Mouse (Mus musculus): ENCODE measurements around the gene Zfp626.

DNA sequence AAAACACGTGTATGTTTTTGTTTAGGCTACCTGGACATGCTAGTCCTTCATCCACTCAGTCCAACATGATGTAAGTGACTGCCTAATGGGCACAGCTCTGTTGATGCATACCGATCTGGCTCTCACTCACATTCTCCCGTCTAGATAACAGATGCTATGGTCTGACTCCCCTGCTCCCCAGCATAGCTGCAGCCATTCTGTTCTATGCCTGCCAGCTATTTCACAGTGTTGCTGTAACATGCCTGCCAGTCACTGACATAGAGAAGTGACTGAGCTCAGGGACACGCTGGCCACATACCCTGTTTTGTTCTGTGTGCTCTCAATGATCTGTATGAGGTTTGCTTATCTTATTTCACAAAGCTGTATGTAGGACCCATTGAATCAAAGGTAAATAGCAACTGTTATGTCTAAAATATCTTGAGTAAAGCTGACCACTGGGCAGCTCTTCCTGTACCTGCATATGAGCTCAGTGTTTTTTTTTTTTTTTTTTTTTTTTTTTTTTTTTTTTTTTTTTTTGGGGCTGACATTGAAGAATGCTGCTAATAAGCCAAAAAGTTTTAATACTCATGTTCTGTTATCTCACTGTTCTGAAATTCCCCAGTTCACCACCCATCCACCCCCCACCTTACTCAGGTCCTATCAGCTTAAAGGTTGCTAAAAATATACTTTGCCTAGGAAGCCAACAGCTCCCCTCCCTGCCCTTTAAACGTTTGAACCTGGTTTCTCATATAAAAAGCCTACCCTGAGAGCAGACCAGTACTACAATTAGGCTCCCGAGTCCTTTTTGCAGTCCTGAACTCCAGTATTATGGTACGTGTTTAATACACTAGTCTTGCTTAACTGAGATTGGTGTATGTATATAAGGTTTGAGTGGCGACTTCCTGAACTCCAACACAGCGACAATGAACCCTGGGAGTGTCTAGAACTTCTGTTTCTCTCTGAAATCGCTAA is 52.6 kb downstream of the Zfp626 start:
- no peak for TF ChIP-seq CTCF (IDR thresholded peaks at IDR 0.05 in 2 of 3, conservative IDR thresholded peaks at IDR 0.05 in 1 of 3; ENCODE audit: control insufficient read depth in 1 of 3, insufficient read depth in 1 of 3, low read depth in 2 of 3, low read length in 3 of 3, poor library complexity in 1 of 3, severe bottlenecking in 1 of 3)
- peak; percentile 21 to 27; a peak in 2 of 4 replicates for TF ChIP-seq EP300 (IDR thresholded peaks at IDR 0.05; ENCODE audit: low read depth in 1 of 2, low read length in 2 of 2)
- TF ChIP-seq CHD1 (IDR thresholded peaks at IDR 0.05; ENCODE audit: low read depth, low read length): no peak

Data from MEL (cell line).